Mouse (Mus musculus): ENCODE measurements at regions not wholly inside any gene's neighbourhood (a gene's known extent, or its start where the extent isn't known, plus 50 kb on each side); places are given as distances from the start of the nearest gene placed in this dataset.

DNA sequence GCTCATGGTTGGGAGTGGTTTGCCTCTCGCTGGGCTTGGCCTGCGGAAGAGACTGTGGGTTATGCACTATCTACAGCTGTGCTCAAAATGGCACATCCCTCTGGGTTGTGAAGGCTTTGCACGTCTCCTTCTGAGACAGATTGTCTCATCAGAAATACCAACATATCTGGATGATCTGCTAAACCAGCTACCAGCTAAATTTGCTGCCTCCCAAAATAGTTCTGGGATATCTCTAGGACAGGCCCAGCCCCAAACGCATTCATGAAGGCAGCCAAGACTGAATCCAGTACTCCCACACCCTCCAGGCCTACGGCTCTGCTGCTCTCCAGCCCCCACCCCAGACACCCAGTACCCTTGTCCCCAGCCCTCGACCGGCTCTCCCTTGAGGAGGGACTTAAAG lies 145.7 kb downstream of the Tle3 start:
- no peak overlapping the region for H3K4me2 ChIP-seq (ENCODE audit: low read depth, low read length)
- no peak overlapping the region for H3K27ac ChIP-seq (ENCODE audit: low read depth)
- ATAC-seq (ENCODE audit: insufficient read depth, low read depth) (no peak), DNase-seq (ENCODE audit: low spot score) (no peak)
- H3K4me3 ChIP-seq (ENCODE audit: low read depth, low read length): no peak overlapping the region
- H3K27me3 ChIP-seq (ENCODE audit: control insufficient read depth, insufficient read depth, low read length): 0 out of 2 replicates have a peak, but pooled peaks cover 26% of the 10 kb centered on the region
- TF ChIP-seq CTCF (IDR thresholded peaks at IDR 0.05; ENCODE audit: low read depth) (no peak), EP300 (IDR thresholded peaks at IDR 0.05; ENCODE audit: low read depth) (no peak)
- no peak overlapping the region for H3K9ac ChIP-seq (replicated peaks; ENCODE audit: low read depth, low read length)
- WGBS: 39% methylated on average over 7 of the region's 7 CpGs
- H3K36me3 ChIP-seq (replicated peaks; ENCODE audit: control insufficient read depth, insufficient read depth, low read length): no peaks in the 10 kb centered on the region
- peaks cover 10% of the 10 kb centered on the region for H3K9me3 ChIP-seq (replicated peaks; ENCODE audit: control insufficient read depth, low read length)
- peaks cover 3% of the 10 kb centered on the region; the same call in 1 of the 2 replicates for H3K4me1 ChIP-seq (ENCODE audit: control insufficient read depth, insufficient read depth)

- no peak for DNase-seq (ENCODE audit: low spot score)
- Histone ChIP-seq H3K27me3 (ENCODE audit: control insufficient read depth, insufficient read depth, low read length) (peaks cover 68% of the 10 kb centered on the region), H3K4me3 (ENCODE audit: low read depth, low read length) (no peak overlapping the region), H3K9me3 (replicated peaks; ENCODE audit: control insufficient read depth, low read length) (no peaks in the 10 kb centered on the region), H3K4me2 (ENCODE audit: low read depth, low read length) (no peak overlapping the region), H3K27ac (ENCODE audit: low read depth) (no peak overlapping the region), H3K36me3 (replicated peaks; ENCODE audit: control insufficient read depth, insufficient read depth, low read length) (no peaks in the 10 kb centered on the region), H3K9ac (replicated peaks; ENCODE audit: low read depth, low read length) (no peak overlapping the region), H3K4me1 (ENCODE audit: control insufficient read depth, insufficient read depth) (no peaks in the 10 kb centered on the region)
- no peak for ATAC-seq (ENCODE audit: insufficient read depth, low read depth)
- TF ChIP-seq EP300 (IDR thresholded peaks at IDR 0.05; ENCODE audit: low read depth) (no peak), CTCF (IDR thresholded peaks at IDR 0.05; ENCODE audit: low read depth) (no peak)
These were observed 139.3 kb downstream of the Tle3 start for GRCm38 (mm10) chr9:61511436-61511835.

DNA sequence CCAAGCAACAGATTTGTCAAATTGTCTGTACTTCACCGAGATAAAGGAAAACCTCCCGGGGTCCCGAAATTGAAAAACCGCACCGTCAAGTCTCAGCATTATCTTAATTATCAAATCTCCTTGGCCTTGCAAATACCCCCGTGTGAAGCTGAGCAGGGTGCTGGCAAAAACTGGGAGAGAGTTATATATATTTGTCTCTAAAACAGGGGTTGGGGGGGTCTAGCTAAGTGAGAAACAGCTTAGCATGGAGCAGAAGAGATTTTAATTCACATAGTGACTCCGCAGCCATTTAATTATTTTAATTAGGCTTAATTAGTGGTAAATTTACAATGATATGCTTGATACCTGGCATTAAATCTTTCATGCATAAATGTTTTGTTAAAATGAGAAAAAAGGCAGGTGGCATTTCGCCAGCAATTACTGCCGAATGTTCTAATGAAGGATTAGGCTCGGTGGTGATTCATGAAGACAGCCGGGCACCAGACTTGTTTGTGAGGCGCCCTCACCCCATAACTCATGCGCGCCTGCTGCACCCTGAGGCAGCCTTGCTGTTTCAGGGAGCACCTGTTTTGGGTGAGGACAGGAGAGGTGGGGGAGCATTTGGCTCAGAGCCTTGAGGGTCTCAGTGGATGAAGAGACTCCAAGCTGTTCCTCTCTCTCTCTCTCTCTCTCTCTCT lies 138.2 kb downstream of the Tle3 start:
- no peaks in the 10 kb centered on the region for H3K4me1 ChIP-seq (ENCODE audit: control insufficient read depth, insufficient read depth)
- H3K9me3 ChIP-seq (replicated peaks; ENCODE audit: control insufficient read depth, low read length): no peaks in the 10 kb centered on the region
- no peak for TF ChIP-seq CTCF (IDR thresholded peaks at IDR 0.05; ENCODE audit: low read depth)
- TF ChIP-seq EP300 (IDR thresholded peaks at IDR 0.05; ENCODE audit: low read depth): no peak
- DNase-seq (ENCODE audit: low spot score): no peak
- no peak overlapping the region for H3K9ac ChIP-seq (replicated peaks; ENCODE audit: low read depth, low read length)
- ATAC-seq (ENCODE audit: insufficient read depth, low read depth): no peak
- 35% methylated on average over 14 of the region's 14 CpGs for WGBS
- H3K36me3 ChIP-seq (replicated peaks; ENCODE audit: control insufficient read depth, insufficient read depth, low read length): no peaks in the 10 kb centered on the region
- no peak overlapping the region for H3K4me3 ChIP-seq (ENCODE audit: low read depth, low read length)
- H3K27ac ChIP-seq (ENCODE audit: low read depth): no peak overlapping the region
- no peak overlapping the region for H3K4me2 ChIP-seq (ENCODE audit: low read depth, low read length)
- peaks cover 69% of the 10 kb centered on the region for H3K27me3 ChIP-seq (ENCODE audit: control insufficient read depth, insufficient read depth, low read length)

- Histone ChIP-seq H3K4me2 (ENCODE audit: low read depth, low read length) (no peak overlapping the region), H3K9me3 (replicated peaks; ENCODE audit: control insufficient read depth, low read length) (no peaks in the 10 kb centered on the region), H3K4me3 (ENCODE audit: low read depth, low read length) (no peak overlapping the region), H3K4me1 (ENCODE audit: control insufficient read depth, insufficient read depth) (no peaks in the 10 kb centered on the region), H3K27ac (ENCODE audit: low read depth) (no peak overlapping the region), H3K27me3 (ENCODE audit: control insufficient read depth, insufficient read depth, low read length) (peaks cover 67% of the 10 kb centered on the region), H3K36me3 (replicated peaks; ENCODE audit: control insufficient read depth, insufficient read depth, low read length) (no peaks in the 10 kb centered on the region), H3K9ac (replicated peaks; ENCODE audit: low read depth, low read length) (no peak overlapping the region)
- DNase-seq (ENCODE audit: low spot score) (no peak), ATAC-seq (ENCODE audit: insufficient read depth, low read depth) (no peak)
- TF ChIP-seq CTCF (IDR thresholded peaks at IDR 0.05; ENCODE audit: low read depth) (no peak), EP300 (IDR thresholded peaks at IDR 0.05; ENCODE audit: low read depth) (no peak)
- 17% methylated on average over 26 of the region's 26 CpGs for WGBS
These were observed 137.5 kb downstream of the Tle3 start for GRCm38 (mm10) chr9:61509591-61510191.

DNA sequence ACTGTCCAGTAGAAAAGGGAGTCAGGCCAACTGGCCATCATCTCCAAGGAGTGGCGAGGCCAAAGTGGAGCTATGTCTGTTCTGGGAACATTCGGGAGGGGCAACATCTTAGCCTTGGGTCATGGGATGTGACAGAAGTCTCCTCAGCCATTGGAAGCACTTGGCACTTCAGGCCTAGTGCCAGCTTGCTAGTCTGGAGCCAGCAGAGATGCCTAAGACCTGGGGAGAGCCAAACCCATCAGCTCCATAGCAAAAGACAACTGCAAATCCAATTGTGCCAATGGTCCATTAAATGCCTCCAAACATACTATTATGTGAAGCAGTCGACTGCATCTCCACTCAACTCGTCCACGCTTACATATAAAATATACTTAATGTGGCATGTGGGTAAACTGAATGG lies 136.9 kb downstream of the Tle3 start:
- DNase-seq (ENCODE audit: low spot score): no peak
- Histone ChIP-seq H3K4me1 (ENCODE audit: control insufficient read depth, insufficient read depth) (no peaks in the 10 kb centered on the region), H3K9me3 (replicated peaks; ENCODE audit: control insufficient read depth, low read length) (no peaks in the 10 kb centered on the region), H3K27me3 (ENCODE audit: control insufficient read depth, insufficient read depth, low read length) (peaks cover 63% of the 10 kb centered on the region), H3K36me3 (replicated peaks; ENCODE audit: control insufficient read depth, insufficient read depth, low read length) (no peaks in the 10 kb centered on the region), H3K4me3 (ENCODE audit: low read depth, low read length) (no peak overlapping the region), H3K4me2 (ENCODE audit: low read depth, low read length) (no peak overlapping the region), H3K27ac (ENCODE audit: low read depth) (no peak overlapping the region), H3K9ac (replicated peaks; ENCODE audit: low read depth, low read length) (no peak overlapping the region)
- WGBS: 72% methylated on average over 5 of the region's 5 CpGs
- TF ChIP-seq CTCF (IDR thresholded peaks at IDR 0.05; ENCODE audit: low read depth) (no peak), EP300 (IDR thresholded peaks at IDR 0.05; ENCODE audit: low read depth) (no peak)
- ATAC-seq (ENCODE audit: insufficient read depth, low read depth): no peak

DNA sequence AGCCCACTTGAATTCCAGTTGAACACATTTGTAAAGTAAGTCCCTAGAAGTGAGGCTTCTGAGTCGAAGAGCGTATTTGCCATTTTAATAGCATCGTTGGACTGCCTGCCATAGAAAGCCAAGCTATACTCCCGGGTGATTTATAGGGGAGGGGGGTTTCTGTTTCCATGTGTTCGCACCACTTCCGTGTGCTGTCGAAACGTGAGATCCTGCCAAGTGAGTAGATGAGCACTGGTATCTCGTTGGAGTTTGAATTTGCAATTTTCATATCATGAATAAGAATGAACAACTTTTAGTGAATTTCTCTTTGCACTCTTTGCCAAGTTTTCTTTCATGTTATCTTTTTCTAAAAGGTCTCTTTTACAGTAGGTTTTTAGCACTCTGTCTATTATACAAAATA lies 128.7 kb downstream of the Tle3 start:
- no peak for DNase-seq (ENCODE audit: low spot score)
- H3K9me3 ChIP-seq (replicated peaks; ENCODE audit: control insufficient read depth, low read length): 0 out of 2 replicates have a peak, but pooled peaks cover 4% of the 10 kb centered on the region
- TF ChIP-seq EP300 (IDR thresholded peaks at IDR 0.05; ENCODE audit: low read depth) (no peak), CTCF (IDR thresholded peaks at IDR 0.05; ENCODE audit: low read depth) (no peak)
- no peaks in the 10 kb centered on the region for H3K36me3 ChIP-seq (replicated peaks; ENCODE audit: control insufficient read depth, insufficient read depth, low read length)
- H3K9ac ChIP-seq (replicated peaks; ENCODE audit: low read depth, low read length): no peak overlapping the region
- 77% methylated on average over 9 of the region's 9 CpGs for WGBS
- no peak overlapping the region for H3K27ac ChIP-seq (ENCODE audit: low read depth)
- no peak overlapping the region for H3K4me3 ChIP-seq (ENCODE audit: low read depth, low read length)
- H3K27me3 ChIP-seq (ENCODE audit: control insufficient read depth, insufficient read depth, low read length): peaks cover 31% of the 10 kb centered on the region
- H3K4me1 ChIP-seq (ENCODE audit: control insufficient read depth, insufficient read depth): no peaks in the 10 kb centered on the region
- no peak overlapping the region for H3K4me2 ChIP-seq (ENCODE audit: low read depth, low read length)
- ATAC-seq (ENCODE audit: insufficient read depth, low read depth): no peak
